Mouse (Mus musculus) heart, postnatal 0 days (tissue): ENCODE results near the gene Swsap1.

ENCODE experiments used
- CTCF ChIP-seq: IDR thresholded peaks from 2 replicates; pipeline ENCODE4 v1.5.1; 2016; ENCODE audit warnings: antibody characterized with exemption, control low read depth, low read depth
- EP300 ChIP-seq: IDR thresholded peaks from 2 replicates; pipeline ENCODE4 v1.6.1; 2016; ENCODE audit warnings: antibody characterized with exemption, low read depth

GRCm38 (mm10) chr9:21955225-21955569 is 358 bp upstream of the Swsap1 start:
- peak; percentile 32; the same call in 1 of the 2 replicates for TF ChIP-seq CTCF
- no peak for TF ChIP-seq EP300
